Mouse (Mus musculus) cortical plate, adult 2 months (tissue): ENCODE results near the gene Ring1.

ENCODE experiments used
- CTCF ChIP-seq: fragments of 200-500 bp; IDR thresholded peaks from 2 replicates; pipeline ENCODE4 v1.5.1; 2011; ENCODE audit warnings: mild to moderate bottlenecking, control low read depth, low read length; ENCODE audit not compliant: insufficient read depth; ENCODE audit errors: extremely low read depth
- POLR2A ChIP-seq: fragments of 200-500 bp; IDR thresholded peaks from 2 replicates; pipeline ENCODE4 v1.6.1; 2011; ENCODE audit warnings: mild to moderate bottlenecking, low read length, control low read depth; ENCODE audit not compliant: insufficient read depth; ENCODE audit errors: extremely low read depth

GRCm38 (mm10) chr17:33999341-34000149 is 24.9 kb downstream of the Ring1 start:
- no peak for TF ChIP-seq CTCF
- no peak for TF ChIP-seq POLR2A
